Mouse (Mus musculus) midbrain, embryonic 14.5 days (tissue): ENCODE data around the gene Pgm1. TPM values are rescaled to one million over a fixed set of nuclear protein-coding genes. Genes with fewer than 3 reads are reported as not detected.

Source experiments
- ATAC-seq: fragments of 200-750 bp; cut with Nextera tagmentation; 2 replicates; pipeline ENCODE4 v1.8.0; 2017; ENCODE audit warnings: moderate number of reproducible peaks, moderate library complexity; ENCODE audit not compliant: low FRiP score, low TSS enrichment
- DNase-seq: peaks from one replicate; pipeline ENCODE4 v3.0.0-alpha.2; 2015
- H3K27ac ChIP-seq: fragments of 300-500 bp; sonication (generic); replicated peaks from 2 replicates; pipeline ENCODE4 v1.5.1; 2014; ENCODE audit warnings: mild to moderate bottlenecking, low read depth, low read length, moderate library complexity
- H3K27me3 ChIP-seq: fragments of 300-500 bp; sonication (generic); 2 replicates; pipeline ENCODE4 v1.6.1; 2014; ENCODE audit warnings: low read length, control low read depth, mixed read lengths; ENCODE audit not compliant: control insufficient read depth, insufficient read depth
- H3K36me3 ChIP-seq: fragments of 300-500 bp; sonication (generic); 2 replicates; pipeline ENCODE4 v1.6.1; 2014; ENCODE audit warnings: low read length, control low read depth; ENCODE audit not compliant: control insufficient read depth, insufficient read depth
- H3K4me1 ChIP-seq: fragments of 300-500 bp; sonication (generic); 2 replicates; pipeline ENCODE4 v1.6.1; 2014; ENCODE audit warnings: mild to moderate bottlenecking, antibody characterized with exemption, low read length, control low read depth; ENCODE audit not compliant: control insufficient read depth, insufficient read depth
- H3K4me2 ChIP-seq: fragments of 300-500 bp; sonication (generic); 2 replicates; pipeline ENCODE4 v1.6.1; 2014; ENCODE audit warnings: mild to moderate bottlenecking, low read length, moderate library complexity
- H3K4me3 ChIP-seq: fragments of 300-500 bp; sonication (generic); replicated peaks from 2 replicates; pipeline ENCODE4 v1.5.1; 2014; ENCODE audit warnings: low read depth, low read length
- H3K9ac ChIP-seq: fragments of 300-500 bp; sonication (generic); replicated peaks from 2 replicates; pipeline ENCODE4 v1.6.1; 2014; ENCODE audit warnings: mild to moderate bottlenecking, low read length, moderate library complexity
- H3K9me3 ChIP-seq: fragments of 300-500 bp; sonication (generic); 2 replicates; pipeline ENCODE4 v1.6.1; 2016; ENCODE audit warnings: low read length, control low read depth, mixed read lengths; ENCODE audit not compliant: control insufficient read depth
- WGBS: fragments of 180-500 bp; shearing (Covaris S2); extraction: QIAGEN DNeasy Blood & Tissue Kit; methylation state at CpG from one replicate; pipeline ENCODE4 v1.1.7; 2014; 5-methylcytosine and 5-hydroxymethylcytosine counted together
- polyA plus RNA-seq: library from polyadenylated mRNA; unstranded; fragments of >200 nt; fragmentation: Nextera tagmentation; extraction: Ambion mirVana; gene quantifications from 2 replicates; pipeline ENCODE4 v1.2.1, GENCODE M21; 2014

Gene Pgm1
- polyA plus RNA-seq, 1 experiment from 2014 or later: 76.0 TPM

- Histone ChIP-seq H3K9me3 (no peaks in the 10 kb centered on the region), H3K9ac (no peak overlapping the region), H3K27ac (no peak overlapping the region), H3K4me1 (0 out of 2 replicates have a peak, but pooled peaks cover 3% of the 10 kb centered on the region), H3K36me3 (no peaks in the 10 kb centered on the region), H3K4me3 (no peak overlapping the region), H3K27me3 (no peaks in the 10 kb centered on the region), H3K4me2 (no peak overlapping the region)
- DNase-seq (no peak), ATAC-seq (no peak)
- WGBS: 92% methylated on average over 3 of the region's 3 CpGs
Measured at GRCm38 (mm10) chr4:100010916-100011315, 81.7 kb downstream of the Pgm1 start.

- H3K27me3 ChIP-seq: no peaks in the 10 kb centered on the region
- no peak overlapping the region for H3K4me3 ChIP-seq
- 49% methylated on average over 3 of the region's 3 CpGs for WGBS
- no peak overlapping the region for H3K27ac ChIP-seq
- DNase-seq (no peak), ATAC-seq (no peak; the same call in 1 of the 2 replicates)
- H3K4me2 ChIP-seq: no peak overlapping the region
- H3K9me3 ChIP-seq: no peaks in the 10 kb centered on the region
- no peaks in the 10 kb centered on the region for H3K36me3 ChIP-seq
- H3K9ac ChIP-seq: no peak overlapping the region
- H3K4me1 ChIP-seq: 0 out of 2 replicates have a peak, but pooled peaks cover 3% of the 10 kb centered on the region
Measured at GRCm38 (mm10) chr4:100011563-100011962, 82.3 kb downstream of the Pgm1 start.

GRCm38 (mm10) chr4:100012361-100013035, 83.3 kb downstream of the Pgm1 start:
- 0 out of 2 replicates have a peak, but pooled peaks cover 3% of the 10 kb centered on the region for H3K4me1 ChIP-seq
- ATAC-seq (no peak), DNase-seq (no peak)
- no peaks in the 10 kb centered on the region for H3K27me3 ChIP-seq
- no peak overlapping the region for H3K27ac ChIP-seq
- H3K4me3 ChIP-seq: no peak overlapping the region
- H3K9me3 ChIP-seq: no peaks in the 10 kb centered on the region
- no peaks in the 10 kb centered on the region for H3K36me3 ChIP-seq
- H3K9ac ChIP-seq: no peak overlapping the region
- H3K4me2 ChIP-seq: no peak overlapping the region
- WGBS: 86% methylated on average over 8 of the region's 8 CpGs

GRCm38 (mm10) chr4:100027773-100028172, 98.6 kb downstream of the Pgm1 start:
- ATAC-seq (no peak), DNase-seq (no peak)
- no peak overlapping the region for H3K4me3 ChIP-seq
- no peak overlapping the region for H3K27ac ChIP-seq
- no peaks in the 10 kb centered on the region for H3K9me3 ChIP-seq
- no peaks in the 10 kb centered on the region for H3K4me1 ChIP-seq
- no peak overlapping the region for H3K4me2 ChIP-seq
- WGBS: 72% methylated on average over 3 of the region's 3 CpGs
- H3K27me3 ChIP-seq: no peaks in the 10 kb centered on the region
- H3K36me3 ChIP-seq: no peaks in the 10 kb centered on the region
- no peak overlapping the region for H3K9ac ChIP-seq

- ATAC-seq (no peak), DNase-seq (peak; percentile 91)
- WGBS: 16% methylated on average over 3 of the region's 3 CpGs
- Histone ChIP-seq H3K4me2 (no peak overlapping the region), H3K36me3 (no peaks in the 10 kb centered on the region), H3K27me3 (no peaks in the 10 kb centered on the region), H3K9ac (no peak overlapping the region), H3K27ac (no peak overlapping the region), H3K4me1 (no peaks in the 10 kb centered on the region), H3K4me3 (no peak overlapping the region), H3K9me3 (no peaks in the 10 kb centered on the region)
Measured at GRCm38 (mm10) chr4:100028641-100029040, 99.4 kb downstream of the Pgm1 start.

- Histone ChIP-seq H3K4me1 (no peaks in the 10 kb centered on the region), H3K9me3 (no peaks in the 10 kb centered on the region), H3K4me3 (no peak overlapping the region), H3K4me2 (no peak overlapping the region), H3K27me3 (no peaks in the 10 kb centered on the region), H3K36me3 (no peaks in the 10 kb centered on the region), H3K9ac (no peak overlapping the region), H3K27ac (no peak overlapping the region)
- 76% methylated on average over 6 of the region's 6 CpGs for WGBS
- DNase-seq (no peak), ATAC-seq (no peak)
Measured at GRCm38 (mm10) chr4:100031270-100031669, 102.1 kb downstream of the Pgm1 start.

GRCm38 (mm10) chr4:100032608-100033007, 103.4 kb downstream of the Pgm1 start:
- Histone ChIP-seq H3K4me2 (no peak overlapping the region), H3K9me3 (no peaks in the 10 kb centered on the region), H3K27me3 (no peaks in the 10 kb centered on the region), H3K4me1 (no peaks in the 10 kb centered on the region), H3K9ac (no peak overlapping the region), H3K27ac (no peak overlapping the region), H3K4me3 (no peak overlapping the region), H3K36me3 (no peaks in the 10 kb centered on the region)
- DNase-seq (no peak), ATAC-seq (no peak)
- 83% methylated on average over 7 of the region's 7 CpGs for WGBS

- 91% methylated on average over 4 of the region's 4 CpGs for whole genome bisulfite sequencing
- Histone ChIP-seq H3K4me3 (no peak overlapping the region), H3K36me3 (no peaks in the 10 kb centered on the region), H3K9ac (no peak overlapping the region), H3K27me3 (no peaks in the 10 kb centered on the region), H3K4me2 (no peak overlapping the region), H3K27ac (no peak overlapping the region), H3K9me3 (no peaks in the 10 kb centered on the region), H3K4me1 (no peaks in the 10 kb centered on the region)
- no peak for ATAC-seq
- DNase-seq: no peak
Measured at GRCm38 (mm10) chr4:100033944-100034343, 104.7 kb downstream of the Pgm1 start.

- Histone ChIP-seq H3K4me2 (no peak overlapping the region), H3K9me3 (no peaks in the 10 kb centered on the region), H3K4me3 (no peak overlapping the region), H3K27me3 (no peaks in the 10 kb centered on the region), H3K36me3 (no peaks in the 10 kb centered on the region), H3K4me1 (no peaks in the 10 kb centered on the region), H3K27ac (no peak overlapping the region), H3K9ac (no peak overlapping the region)
- ATAC-seq (no peak), DNase-seq (no peak)
- WGBS: 85% methylated on average over 6 of the region's 6 CpGs
Measured at GRCm38 (mm10) chr4:100034971-100035370, 105.8 kb downstream of the Pgm1 start.
